Mouse (Mus musculus) thymus, adult 2 months (tissue): ENCODE data around the gene Calr4. TPM values are rescaled to one million over a fixed set of nuclear protein-coding genes. Genes with fewer than 3 reads are reported as not detected.
A peak's percentile ranks its signal among the peaks of the same experiment; 100 is the strongest.

Experiments used
- DNase-seq: peaks from one replicate; pipeline ENCODE4 v3.0.0; 2021
- H3K27ac ChIP-seq: fragments of 200-500 bp; 2 replicates; pipeline ENCODE4 v1.5.1; 2012; ENCODE audit warnings: low read length, control low read depth; ENCODE audit not compliant: control insufficient read depth, insufficient read depth
- H3K27me3 ChIP-seq: fragments of 200-500 bp; 2 replicates; pipeline ENCODE4 v1.6.1; 2012; ENCODE audit warnings: mild to moderate bottlenecking, low read length, moderate library complexity, mixed read lengths; ENCODE audit not compliant: control insufficient read depth, insufficient read depth
- H3K36me3 ChIP-seq: fragments of 200-500 bp; 2 replicates; pipeline ENCODE4 v1.6.1; 2012; ENCODE audit warnings: mild to moderate bottlenecking, low read length, moderate library complexity; ENCODE audit not compliant: control insufficient read depth, insufficient read depth
- H3K4me1 ChIP-seq: fragments of 200-500 bp; replicated peaks from 2 replicates; pipeline ENCODE4 v1.6.1; 2012; ENCODE audit warnings: low read length; ENCODE audit not compliant: control insufficient read depth, insufficient read depth
- H3K4me3 ChIP-seq: fragments of 200-500 bp; 2 replicates; pipeline ENCODE4 v1.5.1; 2012; ENCODE audit warnings: mild to moderate bottlenecking, low read length, control low read depth, moderate library complexity; ENCODE audit not compliant: control insufficient read depth, insufficient read depth
- CTCF ChIP-seq: fragments of 200-500 bp; IDR thresholded peaks from 2 replicates; pipeline ENCODE4 v1.5.1; 2012; ENCODE audit warnings: mild to moderate bottlenecking, control low read depth, low read length, moderate library complexity, borderline replicate concordance; ENCODE audit not compliant: control insufficient read depth, poor library complexity, insufficient read depth; ENCODE audit errors: extremely low read depth
- POLR2A ChIP-seq: fragments of 200-500 bp; IDR thresholded peaks from 2 replicates; pipeline ENCODE4 v1.6.1; 2012; ENCODE audit warnings: mild to moderate bottlenecking, low read length, control low read depth, moderate library complexity; ENCODE audit not compliant: control insufficient read depth, poor library complexity, insufficient read depth; ENCODE audit errors: extremely low read depth
- WGBS: fragments of 180-500 bp; shearing (Covaris S2); methylation state at CpG from one replicate; pipeline ENCODE4 v1.1.7; 2018; 5-methylcytosine and 5-hydroxymethylcytosine counted together
- polyA plus RNA-seq: library from polyadenylated mRNA; depleted of rRNA; stranded (reverse); fragments of >200 nt; gene quantifications from 2 replicates; pipeline ENCODE4 v1.2.3, GENCODE M21; 2012

The Calr4 gene
- polyA plus RNA-seq, 1 experiment = not detected

GRCm38 (mm10) chr4:109268903-109269302 lies 34.6 kb downstream of the Calr4 start:
- Histone ChIP-seq H3K4me1 (peaks cover 3% of the 10 kb centered on the region), H3K27ac (no peak overlapping the region), H3K27me3 (no peaks in the 10 kb centered on the region), H3K4me3 (no peak overlapping the region), H3K36me3 (no peaks in the 10 kb centered on the region)
- 63% methylated on average over 3 of the region's 3 CpGs for WGBS
- no peak for DNase-seq
- no peak for TF ChIP-seq CTCF
- no peak for TF ChIP-seq POLR2A

DNA sequence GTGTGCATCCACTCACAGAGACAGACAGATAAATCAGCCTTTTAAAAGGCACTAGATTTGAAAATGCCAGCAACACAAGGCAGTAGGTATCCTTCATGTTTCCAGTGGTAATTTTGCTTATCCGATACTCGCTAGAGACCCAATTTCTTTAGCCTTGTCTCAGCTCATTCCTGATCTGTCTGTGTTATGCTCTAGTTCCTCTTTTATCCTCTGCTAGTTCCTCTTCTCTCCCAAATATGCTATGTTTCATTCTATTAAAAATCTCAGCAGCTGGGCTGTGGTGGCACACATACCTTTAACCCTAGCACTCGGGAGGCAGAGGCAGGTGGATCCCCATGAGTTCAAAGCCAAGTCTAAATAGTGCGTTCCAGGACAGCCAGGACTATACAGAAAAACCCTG lies 37.5 kb downstream of the Calr4 start:
- Histone ChIP-seq H3K27ac (no peak overlapping the region), H3K27me3 (no peaks in the 10 kb centered on the region), H3K4me3 (no peak overlapping the region), H3K36me3 (no peaks in the 10 kb centered on the region), H3K4me1 (peaks cover 3% of the 10 kb centered on the region)
- TF ChIP-seq POLR2A = no peak
- TF ChIP-seq CTCF = no peak
- 76% methylated on average over 4 of the region's 4 CpGs for WGBS
- DNase-seq = no peak

DNA sequence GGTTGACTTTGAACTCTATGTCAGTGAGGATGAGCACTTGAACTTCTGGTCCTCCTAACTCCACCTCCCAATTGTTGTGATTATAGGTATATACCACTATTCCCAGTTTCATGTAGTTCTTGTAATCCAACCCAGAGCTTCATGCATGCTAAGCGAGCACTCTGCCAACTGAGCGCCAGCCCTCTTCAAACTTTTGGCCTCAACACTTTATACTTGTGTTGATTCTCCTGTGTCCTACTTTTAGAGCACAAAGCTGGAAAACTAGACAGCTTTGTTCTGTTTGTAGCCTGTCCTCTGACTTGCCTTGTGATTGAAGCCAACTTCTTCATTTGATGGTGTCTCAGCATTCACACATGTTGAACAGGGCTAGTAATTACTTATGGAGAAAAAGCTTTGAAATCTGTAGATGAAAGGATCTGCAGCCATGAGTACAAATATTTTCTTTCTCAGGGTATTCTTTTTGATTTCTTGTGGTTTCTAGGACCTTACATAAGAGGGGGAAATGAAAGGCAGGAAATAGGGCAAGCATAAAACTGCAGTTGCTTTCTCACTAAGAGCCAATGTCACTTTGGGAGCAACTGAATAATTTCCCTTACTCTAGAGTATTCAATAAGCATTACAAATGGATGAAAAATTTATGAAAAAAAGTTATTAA lies 39.4 kb downstream of the Calr4 start:
- DNase-seq = no peak
- no peaks in the 10 kb centered on the region for H3K36me3 ChIP-seq
- no peak overlapping the region for H3K4me3 ChIP-seq
- peak overlapping the region; percentile 27; the same call in 1 of the 2 replicates for H3K27ac ChIP-seq
- WGBS = 34% methylated on average over 2 of the region's 2 CpGs
- TF ChIP-seq POLR2A (no peak), CTCF (no peak)
- H3K27me3 ChIP-seq = no peaks in the 10 kb centered on the region
- H3K4me1 ChIP-seq = peaks cover 3% of the 10 kb centered on the region

GRCm38 (mm10) chr4:109279689-109280458 lies 45.6 kb downstream of the Calr4 start, which contains the start of gene Eps15:
Gene Eps15 (plus strand): TSS chr4:109280268.
- Histone ChIP-seq H3K4me3 (peak within 1 kb of the TSS; percentile 94), H3K27ac (no peak within 1 kb of the TSS), H3K27me3 (no peaks in the 10 kb centered on the region), H3K4me1 (peaks cover 8% of the 10 kb centered on the region), H3K36me3 (no peaks in the 10 kb centered on the region)
- no peak for TF ChIP-seq CTCF
- TF ChIP-seq POLR2A = no peak
- peak; percentile 94 for DNase-seq
- 4% methylated on average over 44 of the region's 44 CpGs for WGBS

DNA sequence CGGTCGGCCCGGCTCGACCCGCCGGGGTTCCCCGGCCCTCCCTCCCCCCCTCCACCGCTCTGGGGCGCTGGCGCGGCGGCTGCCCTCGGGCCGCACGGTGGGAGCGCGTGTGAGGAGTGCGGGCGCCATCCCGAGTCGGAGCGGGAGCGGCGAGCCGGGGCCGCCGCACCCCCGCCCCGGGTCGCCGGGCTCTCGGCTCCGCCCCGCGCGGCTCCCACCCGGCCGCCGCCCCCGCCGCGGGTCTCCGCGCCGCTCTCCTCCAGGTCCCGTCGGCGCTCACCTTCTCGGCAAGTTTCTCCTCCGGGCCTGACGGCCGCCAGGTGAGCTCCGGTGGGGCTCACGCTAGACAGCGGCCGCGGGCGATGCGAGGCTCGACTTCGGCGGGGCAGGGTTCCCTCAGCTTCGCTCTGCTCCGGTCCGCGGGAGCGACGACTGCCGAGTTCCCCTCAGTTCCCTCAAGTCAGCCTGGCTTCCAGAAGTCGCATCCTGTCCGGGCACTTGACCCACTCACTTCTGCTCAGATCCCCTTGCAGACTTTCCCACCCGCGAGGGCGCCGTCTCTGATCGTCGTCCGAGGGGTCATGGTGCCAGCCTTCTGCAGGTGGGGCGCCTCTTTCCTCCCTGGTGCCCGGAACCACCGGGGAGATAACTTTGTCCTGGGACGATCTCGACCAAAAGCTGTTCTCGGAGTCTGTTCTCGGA lies 46.3 kb downstream of the Calr4 start:
- DNase-seq = peak; percentile 30

DNA sequence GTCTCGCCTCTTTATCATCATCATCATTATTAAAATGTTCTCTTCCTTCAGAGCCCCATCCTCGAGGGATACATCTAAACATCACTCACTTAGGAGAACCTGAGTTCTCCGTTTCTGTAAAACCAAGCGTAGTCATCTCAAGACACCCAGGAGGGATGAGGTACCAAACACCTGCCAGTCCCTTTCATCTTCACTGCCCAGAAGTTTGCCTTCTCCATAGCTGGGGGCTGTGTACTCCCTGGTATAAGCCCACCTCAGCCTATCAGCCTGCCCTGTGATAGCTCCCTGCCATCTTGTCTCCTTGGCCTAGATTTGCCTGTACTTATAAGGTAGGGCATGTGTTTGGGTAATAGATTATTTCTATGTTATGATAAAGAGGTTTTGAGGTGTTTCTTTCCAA lies 46.9 kb downstream of the Calr4 start:
- Histone ChIP-seq H3K4me1 (peaks cover 8% of the 10 kb centered on the region), H3K36me3 (no peaks in the 10 kb centered on the region), H3K4me3 (peak overlapping the region; percentile 94), H3K27me3 (no peaks in the 10 kb centered on the region), H3K27ac (no peak overlapping the region)
- no peak for DNase-seq
- TF ChIP-seq POLR2A (no peak), CTCF (no peak)
- WGBS = 19% methylated on average over 4 of the region's 4 CpGs

More for the DNA sequence above, 46.3 kb downstream of the Calr4 start:
- H3K27me3 ChIP-seq = no peaks in the 10 kb centered on the region
- TF ChIP-seq POLR2A (no peak), CTCF (no peak)
- 1% methylated on average over 84 of the region's 85 CpGs for WGBS
- peaks cover 8% of the 10 kb centered on the region for H3K4me1 ChIP-seq
- no peak overlapping the region for H3K27ac ChIP-seq
- H3K36me3 ChIP-seq = no peaks in the 10 kb centered on the region
- peak overlapping the region; percentile 94 for H3K4me3 ChIP-seq
